Mouse (Mus musculus): ENCODE data around the gene Gm28308. TPM values are rescaled to one million over a fixed set of nuclear protein-coding genes. Genes with fewer than 3 reads are reported as not detected.

The Gm28308 gene
- total and polyA plus RNA-seq, 3 experiments, result not detected

DNA sequence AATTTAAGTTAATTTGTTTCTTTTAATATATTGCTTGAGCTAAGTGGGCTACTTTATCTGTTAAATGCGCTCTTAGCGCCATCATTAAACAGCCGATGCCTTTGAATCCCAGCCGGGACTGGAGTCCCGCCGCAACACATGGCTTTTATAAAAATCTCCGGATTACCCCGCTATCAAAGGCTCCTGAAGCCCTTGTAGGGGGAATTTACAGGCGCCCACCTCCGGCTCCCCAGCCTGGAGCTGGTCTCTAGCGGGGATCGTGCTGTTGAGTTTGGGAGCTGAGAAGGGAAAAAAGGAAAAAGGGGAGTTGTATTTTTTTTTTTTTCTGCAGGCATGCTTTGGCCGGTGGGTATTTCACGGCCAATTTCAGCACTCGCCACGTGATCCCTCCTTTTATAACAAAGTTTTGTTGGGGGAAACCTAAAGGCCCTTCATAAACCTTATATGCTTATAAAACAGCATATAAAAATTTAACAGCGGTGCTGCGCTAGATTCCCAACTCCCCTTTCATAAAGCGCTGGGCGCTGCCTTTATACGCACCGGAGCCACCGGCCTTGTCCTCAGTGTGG lies 31.4 kb upstream of the Gm28308 start:
- no peaks in the 10 kb centered on the region for H3K36me3 ChIP-seq (ENCODE audit: control insufficient read depth, insufficient read depth, low read length)
- H3K79me2 ChIP-seq (replicated peaks; ENCODE audit: control insufficient read depth, insufficient read depth, low read length), result no peaks in the 10 kb centered on the region
- H3K9ac ChIP-seq (ENCODE audit: low read depth, low read length), result no peak overlapping the region
- TF ChIP-seq EP300 (IDR thresholded peaks at IDR 0.05; ENCODE audit: insufficient read depth, low read depth, low read length) (no peak), POLR2A (IDR thresholded peaks at IDR 0.05; ENCODE audit: insufficient read depth, low read depth, low read length) (no peak), CTCF (IDR thresholded peaks at IDR 0.05) (no peak)
- H3K4me1 ChIP-seq (ENCODE audit: control insufficient read depth, insufficient read depth, low read length), result no peaks in the 10 kb centered on the region; the same call in 1 of the 2 replicates
- peaks cover 43% of the 10 kb centered on the region for H3K27me3 ChIP-seq (ENCODE audit: control insufficient read depth, insufficient read depth, low read length)
- H3K27ac ChIP-seq, result no peak overlapping the region
- intact Hi-C loops (cut with DNase I), result no loop called here
- WGBS, result 6% methylated on average over 23 of the region's 23 CpGs
- DNase-seq, result peak in 1 of 2 experiments; percentile 22
- no peak overlapping the region for H3K4me3 ChIP-seq

DNA sequence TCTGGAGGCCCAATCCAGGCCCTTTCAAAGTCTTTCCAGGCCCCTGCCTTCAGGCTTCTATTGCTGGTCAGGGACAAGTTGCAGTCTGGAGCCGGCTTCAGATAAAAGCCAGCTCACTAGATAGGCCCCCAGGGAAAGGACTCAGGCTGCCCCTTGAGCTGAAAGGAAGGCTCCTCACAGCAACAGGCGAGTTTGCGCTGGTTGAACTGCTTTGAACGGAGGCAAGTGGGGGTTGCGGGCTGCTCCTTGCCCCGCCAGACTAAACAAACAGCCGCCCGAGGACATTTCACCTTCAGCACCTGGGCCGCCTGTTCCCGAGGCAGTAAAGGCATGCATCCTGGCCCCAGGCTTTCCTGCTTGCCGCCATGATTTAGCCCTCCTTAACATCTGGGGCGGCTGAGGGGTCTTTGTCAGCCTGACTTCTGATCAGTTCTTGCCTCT lies 30.6 kb upstream of the Gm28308 start:
- 10% methylated on average over 12 of the region's 12 CpGs for WGBS
- peak in 1 of 2 experiments; percentile 16 for DNase-seq
- no peak overlapping the region for H3K9ac ChIP-seq (ENCODE audit: low read depth, low read length)
- H3K27ac ChIP-seq, result no peak overlapping the region
- H3K4me3 ChIP-seq, result no peak overlapping the region
- intact Hi-C loops (cut with DNase I), result no loop called here
- no peaks in the 10 kb centered on the region for H3K36me3 ChIP-seq (ENCODE audit: control insufficient read depth, insufficient read depth, low read length)
- peaks cover 41% of the 10 kb centered on the region for H3K27me3 ChIP-seq (ENCODE audit: control insufficient read depth, insufficient read depth, low read length)
- H3K4me1 ChIP-seq (ENCODE audit: control insufficient read depth, insufficient read depth, low read length), result no peaks in the 10 kb centered on the region; the same call in 1 of the 2 replicates
- TF ChIP-seq POLR2A (IDR thresholded peaks at IDR 0.05; ENCODE audit: insufficient read depth, low read depth, low read length), result no peak
- TF ChIP-seq EP300 (IDR thresholded peaks at IDR 0.05; ENCODE audit: insufficient read depth, low read depth, low read length), result no peak
- no peak for TF ChIP-seq CTCF (IDR thresholded peaks at IDR 0.05)
- no peaks in the 10 kb centered on the region for H3K79me2 ChIP-seq (replicated peaks; ENCODE audit: control insufficient read depth, insufficient read depth, low read length)

DNA sequence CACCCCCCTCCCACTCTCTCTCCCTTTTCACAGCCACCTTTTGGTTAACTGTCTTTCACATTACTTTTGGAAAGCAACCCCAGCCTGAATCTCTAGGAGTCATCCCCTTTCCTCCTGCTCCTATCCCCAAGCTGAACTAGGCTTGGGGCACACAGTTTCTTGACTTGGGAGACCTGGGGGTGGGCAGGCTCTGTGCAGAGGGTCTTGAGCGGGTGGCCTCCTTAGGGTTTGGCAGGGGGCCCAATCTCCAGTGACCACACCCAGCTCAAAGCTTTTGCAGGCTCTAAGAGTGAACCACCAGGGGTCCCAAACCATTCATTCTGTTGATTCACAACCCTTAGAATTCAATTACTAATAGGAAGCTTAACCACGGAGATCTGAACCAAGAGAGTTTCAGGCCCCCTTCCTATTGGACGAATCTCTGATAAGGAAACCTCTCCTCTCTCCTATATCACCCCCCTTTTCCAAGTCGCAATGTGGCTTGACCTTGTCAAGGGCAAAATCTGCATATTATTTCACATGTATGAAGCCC lies 29.7 kb upstream of the Gm28308 start:
- peak in 1 of 2 experiments; percentile 12 for DNase-seq
- 12% methylated on average over 4 of the region's 4 CpGs for WGBS
- peaks cover 35% of the 10 kb centered on the region for H3K27me3 ChIP-seq (ENCODE audit: control insufficient read depth, insufficient read depth, low read length)

DNA sequence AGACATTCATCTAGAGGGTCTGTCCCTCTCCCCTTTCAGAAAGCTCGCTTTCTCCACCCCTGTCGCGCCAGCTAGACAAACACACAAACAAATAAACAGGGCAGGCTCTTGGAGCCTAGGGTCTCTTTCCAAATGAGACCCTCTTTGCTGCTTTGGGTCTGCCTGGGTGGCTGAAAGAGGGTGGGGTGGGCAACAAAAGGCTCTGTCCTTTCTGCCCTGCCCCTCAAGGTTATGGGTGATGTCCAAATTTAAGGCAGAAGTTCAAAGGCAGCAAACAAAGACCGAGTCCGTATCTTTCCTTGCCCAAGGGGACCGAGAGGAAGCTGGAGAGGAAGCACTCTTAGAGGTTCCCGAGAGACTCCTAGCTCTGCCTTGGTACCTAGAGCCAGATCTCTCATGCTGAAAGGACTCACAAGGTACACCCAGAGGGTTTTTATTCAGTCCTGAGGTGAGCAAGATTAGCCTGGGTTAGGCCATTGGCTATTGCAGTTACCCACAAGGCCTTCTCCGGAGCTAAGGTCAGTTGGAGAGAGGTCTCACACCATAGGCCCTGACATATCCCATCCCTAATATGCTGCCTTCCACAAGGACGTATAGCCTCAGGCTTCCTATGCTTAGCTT lies 28.0 kb upstream of the Gm28308 start:
- H3K9ac ChIP-seq (ENCODE audit: low read depth, low read length), result no peak overlapping the region
- H3K27me3 ChIP-seq (ENCODE audit: control insufficient read depth, insufficient read depth, low read length), result peaks cover 32% of the 10 kb centered on the region
- TF ChIP-seq CTCF (IDR thresholded peaks at IDR 0.05) (no peak), POLR2A (IDR thresholded peaks at IDR 0.05; ENCODE audit: insufficient read depth, low read depth, low read length) (no peak), EP300 (IDR thresholded peaks at IDR 0.05; ENCODE audit: insufficient read depth, low read depth, low read length) (no peak)
- no peaks in the 10 kb centered on the region; the same call in 1 of the 2 replicates for H3K4me1 ChIP-seq (ENCODE audit: control insufficient read depth, insufficient read depth, low read length)
- no peak overlapping the region for H3K27ac ChIP-seq
- no peaks in the 10 kb centered on the region for H3K36me3 ChIP-seq (ENCODE audit: control insufficient read depth, insufficient read depth, low read length)
- intact Hi-C loops (cut with DNase I), result no loop called here
- no peak overlapping the region for H3K4me3 ChIP-seq
- H3K79me2 ChIP-seq (replicated peaks; ENCODE audit: control insufficient read depth, insufficient read depth, low read length), result no peaks in the 10 kb centered on the region
- WGBS, result 7% methylated on average over 9 of the region's 9 CpGs
- peak in 1 of 2 experiments; percentile 17 for DNase-seq

More for the DNA sequence above, 29.7 kb upstream of the Gm28308 start:
- Histone ChIP-seq H3K4me1 (ENCODE audit: control insufficient read depth, insufficient read depth, low read length) (no peaks in the 10 kb centered on the region; the same call in 1 of the 2 replicates), H3K9ac (ENCODE audit: low read depth, low read length) (no peak overlapping the region), H3K4me3 (no peak overlapping the region), H3K79me2 (replicated peaks; ENCODE audit: control insufficient read depth, insufficient read depth, low read length) (no peaks in the 10 kb centered on the region), H3K27ac (no peak overlapping the region), H3K36me3 (ENCODE audit: control insufficient read depth, insufficient read depth, low read length) (no peaks in the 10 kb centered on the region)
- intact Hi-C loops (cut with DNase I), result no loop called here
- TF ChIP-seq EP300 (IDR thresholded peaks at IDR 0.05; ENCODE audit: insufficient read depth, low read depth, low read length) (no peak), CTCF (IDR thresholded peaks at IDR 0.05) (no peak), POLR2A (IDR thresholded peaks at IDR 0.05; ENCODE audit: insufficient read depth, low read depth, low read length) (no peak)

DNA sequence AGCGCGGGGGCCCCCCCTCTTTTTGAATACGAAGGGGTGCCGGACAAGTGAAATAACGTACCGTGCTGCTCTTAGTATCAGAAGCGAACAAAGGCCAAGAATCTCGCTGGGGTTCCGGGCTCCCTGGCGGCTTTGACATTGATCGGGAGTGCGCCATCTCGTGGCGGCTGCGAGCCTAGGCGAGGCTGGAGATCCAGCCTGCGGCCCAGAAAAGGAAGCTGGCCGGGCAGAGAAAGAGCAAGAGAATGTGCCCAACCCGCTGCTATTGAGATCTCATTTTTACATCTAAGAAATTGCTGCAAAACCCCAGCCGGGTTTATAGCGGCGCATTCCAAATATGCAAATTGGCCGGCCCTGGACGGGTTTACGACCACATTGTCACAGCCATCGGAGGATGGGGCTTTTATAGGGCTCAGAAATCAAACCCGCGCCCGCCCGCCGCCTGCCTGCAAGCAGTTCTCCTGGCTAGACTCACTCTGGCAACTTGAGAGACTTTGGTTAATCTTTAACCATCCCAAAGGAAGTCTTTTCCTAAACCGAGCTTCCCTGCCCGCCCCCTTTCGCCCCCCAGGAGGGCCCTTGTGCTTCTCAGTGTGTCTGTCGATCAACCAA lies 27.4 kb upstream of the Gm28308 start, which contains the start of gene Hoxa10:
TSS of gene Hoxa10 (minus strand) at position 466 of the 612 bp plus-strand sequence.
- Histone ChIP-seq H3K4me3 (no peak within 1 kb of the TSS), H3K9ac (ENCODE audit: low read depth, low read length) (no peak within 1 kb of the TSS), H3K27ac (no peak within 1 kb of the TSS), H3K4me1 (ENCODE audit: control insufficient read depth, insufficient read depth, low read length) (no peaks in the 10 kb centered on the region; the same call in 1 of the 2 replicates), H3K36me3 (ENCODE audit: control insufficient read depth, insufficient read depth, low read length) (no peaks in the 10 kb centered on the region), H3K27me3 (ENCODE audit: control insufficient read depth, insufficient read depth, low read length) (peaks cover 33% of the 10 kb centered on the region), H3K79me2 (replicated peaks; ENCODE audit: control insufficient read depth, insufficient read depth, low read length) (no peaks in the 10 kb centered on the region)
- intact Hi-C loops (cut with DNase I), result no loop called here
- TF ChIP-seq EP300 (IDR thresholded peaks at IDR 0.05; ENCODE audit: insufficient read depth, low read depth, low read length) (no peak), CTCF (IDR thresholded peaks at IDR 0.05) (peak; percentile 82)
- DNase-seq, result peak; percentile 74 to 80
- 2% methylated on average over 35 of the region's 35 CpGs for WGBS

Measured in heart, adult 2 months (tissue).